Mouse (Mus musculus) kidney, postnatal 0 days (tissue): ENCODE measurements around the gene Zmat5. TPM values are rescaled to one million over a fixed set of nuclear protein-coding genes. Genes with fewer than 3 reads are reported as not detected.
A peak's percentile ranks its signal among the peaks of the same experiment; 100 is the strongest.

Experiments used
- ATAC-seq: fragments of 200-750 bp; cut with Nextera tagmentation; replicated peaks from 2 replicates; pipeline ENCODE4 v1.8.0; 2017; ENCODE audit warnings: low read depth, moderate number of reproducible peaks, moderate TSS enrichment, moderate library complexity; ENCODE audit not compliant: low FRiP score
- DNase-seq: peaks from one replicate; pipeline ENCODE4 v3.0.0-alpha.2; 2016; ENCODE audit warnings: low spot score
- H3K27ac ChIP-seq: fragments of 300-500 bp; sonication (generic); 2 replicates; pipeline ENCODE4 v1.5.1; 2014; ENCODE audit warnings: mild to moderate bottlenecking
- H3K27me3 ChIP-seq: fragments of 300-500 bp; sonication (generic); 2 replicates; pipeline ENCODE4 v1.6.1; 2014; ENCODE audit warnings: low read length, mixed read lengths; ENCODE audit not compliant: insufficient read depth
- H3K36me3 ChIP-seq: fragments of 300-500 bp; sonication (generic); 2 replicates; pipeline ENCODE4 v1.6.1; 2014; ENCODE audit warnings: low read length, mixed read lengths; ENCODE audit not compliant: insufficient read depth
- H3K4me1 ChIP-seq: fragments of 300-500 bp; sonication (generic); replicated peaks from 2 replicates; pipeline ENCODE4 v1.6.1; 2014; ENCODE audit warnings: antibody characterized with exemption, low read length, mixed read lengths; ENCODE audit not compliant: insufficient read depth
- H3K4me2 ChIP-seq: fragments of 300-500 bp; sonication (generic); 2 replicates; pipeline ENCODE4 v1.6.1; 2014; ENCODE audit warnings: mild to moderate bottlenecking, low read length, moderate library complexity, mixed read lengths
- H3K4me3 ChIP-seq: fragments of 300-500 bp; sonication (generic); replicated peaks from 2 replicates; pipeline ENCODE4 v1.5.1; 2014; ENCODE audit warnings: low read depth, low read length
- H3K9ac ChIP-seq: fragments of 300-500 bp; sonication (generic); 2 replicates; pipeline ENCODE4 v1.6.1; 2014; ENCODE audit warnings: low read depth, low read length
- H3K9me3 ChIP-seq: fragments of 300-500 bp; sonication (generic); replicated peaks from 2 replicates; pipeline ENCODE4 v1.6.1; 2016; ENCODE audit warnings: low read length, inconsistent platforms, mixed read lengths
- CTCF ChIP-seq: IDR thresholded peaks from 2 replicates; pipeline ENCODE4 v1.5.1; 2016; ENCODE audit warnings: antibody characterized with exemption, low read depth, mild to moderate bottlenecking, moderate library complexity
- WGBS: fragments of 180-500 bp; shearing (Covaris S2); extraction: QIAGEN DNeasy Blood & Tissue Kit; methylation state at CpG from one replicate; pipeline ENCODE4 v1.1.7; 2014; 5-methylcytosine and 5-hydroxymethylcytosine counted together
- polyA plus RNA-seq: library from polyadenylated mRNA; unstranded; fragments of >200 nt; fragmentation: Nextera tagmentation; extraction: Ambion mirVana; gene quantifications from 2 replicates; pipeline ENCODE4 v1.2.1, GENCODE M21; 2015

Gene Zmat5
- 76.3 and 81.7 TPM in 2 replicates for polyA plus RNA-seq

- H3K36me3 ChIP-seq = peaks cover 7% of the 10 kb centered on the region; the same call in 1 of the 2 replicates
- no peaks in the 10 kb centered on the region for H3K9me3 ChIP-seq
- WGBS = under 1% methylated on average over 47 of the region's 47 CpGs
- peak within 1 kb of the TSS; percentile 94 for H3K4me2 ChIP-seq
- no peak for TF ChIP-seq CTCF
- H3K27me3 ChIP-seq = no peaks in the 10 kb centered on the region
- peak within 1 kb of the TSS; percentile 85 for H3K27ac ChIP-seq
- DNase-seq (peak; percentile 98), ATAC-seq (peak; percentile 90)
- H3K4me3 ChIP-seq = peak within 1 kb of the TSS; percentile 82
- H3K9ac ChIP-seq = peak within 1 kb of the TSS; percentile 90
- H3K4me1 ChIP-seq = no peaks in the 10 kb centered on the region; the same call in none of the 2 replicates
Measured at GRCm38 (mm10) chr11:4704072-4704964, at the start of gene Zmat5, which contains the start of gene Uqcr10. Gene Zmat5 (plus strand): TSS chr11:4704678. Gene Uqcr10 (minus strand): TSS chr11:4704342.

- Histone ChIP-seq H3K9ac (no peak overlapping the region), H3K4me2 (no peak overlapping the region), H3K36me3 (peaks cover 12% of the 10 kb centered on the region; the same call in 1 of the 2 replicates), H3K4me1 (no peaks in the 10 kb centered on the region), H3K27ac (no peak overlapping the region), H3K9me3 (no peaks in the 10 kb centered on the region), H3K27me3 (no peaks in the 10 kb centered on the region), H3K4me3 (no peak overlapping the region)
- ATAC-seq (no peak), DNase-seq (no peak)
- TF ChIP-seq CTCF = no peak
- WGBS = 90% methylated on average over 1 of the region's 1 CpGs
Measured at GRCm38 (mm10) chr11:4659818-4660217, 44.7 kb upstream of the Zmat5 start.

GRCm38 (mm10) chr11:4660309-4661025 is 44.0 kb upstream of the Zmat5 start:
- Histone ChIP-seq H3K4me3 (no peak overlapping the region), H3K36me3 (peaks cover 12% of the 10 kb centered on the region; the same call in 1 of the 2 replicates), H3K27me3 (no peaks in the 10 kb centered on the region), H3K4me2 (no peak overlapping the region), H3K9ac (no peak overlapping the region), H3K4me1 (no peaks in the 10 kb centered on the region), H3K9me3 (no peaks in the 10 kb centered on the region), H3K27ac (no peak overlapping the region)
- 86% methylated on average over 7 of the region's 7 CpGs for WGBS
- DNase-seq = no peak
- no peak for ATAC-seq
- no peak for TF ChIP-seq CTCF

- H3K9me3 ChIP-seq = no peaks in the 10 kb centered on the region
- no peaks in the 10 kb centered on the region for H3K4me1 ChIP-seq
- H3K27ac ChIP-seq = no peak overlapping the region
- no peak for DNase-seq
- H3K4me3 ChIP-seq = no peak overlapping the region
- WGBS = 84% methylated on average over 4 of the region's 4 CpGs
- no peak for ATAC-seq
- H3K36me3 ChIP-seq = peaks cover 12% of the 10 kb centered on the region; the same call in 1 of the 2 replicates
- H3K27me3 ChIP-seq = no peaks in the 10 kb centered on the region
- no peak for TF ChIP-seq CTCF
- no peak overlapping the region for H3K9ac ChIP-seq
- H3K4me2 ChIP-seq = no peak overlapping the region
Measured at GRCm38 (mm10) chr11:4661324-4661723, 43.2 kb upstream of the Zmat5 start.

- WGBS = 84% methylated on average over 10 of the region's 10 CpGs
- no peak overlapping the region for H3K9ac ChIP-seq
- peaks cover 12% of the 10 kb centered on the region; the same call in 1 of the 2 replicates for H3K36me3 ChIP-seq
- H3K4me2 ChIP-seq = no peak overlapping the region
- no peak overlapping the region for H3K27ac ChIP-seq
- no peak for DNase-seq
- no peaks in the 10 kb centered on the region for H3K4me1 ChIP-seq
- no peak overlapping the region for H3K4me3 ChIP-seq
- no peak for TF ChIP-seq CTCF
- no peaks in the 10 kb centered on the region for H3K27me3 ChIP-seq
- ATAC-seq = no peak
- no peaks in the 10 kb centered on the region for H3K9me3 ChIP-seq
Measured at GRCm38 (mm10) chr11:4661871-4662495, 42.5 kb upstream of the Zmat5 start.

- Histone ChIP-seq H3K4me3 (no peak overlapping the region), H3K9ac (no peak overlapping the region), H3K36me3 (peaks cover 12% of the 10 kb centered on the region; the same call in 1 of the 2 replicates), H3K4me1 (no peaks in the 10 kb centered on the region), H3K9me3 (no peaks in the 10 kb centered on the region), H3K27me3 (no peaks in the 10 kb centered on the region), H3K4me2 (no peak overlapping the region), H3K27ac (no peak overlapping the region)
- no peak for TF ChIP-seq CTCF
- ATAC-seq (no peak), DNase-seq (no peak)
- whole genome bisulfite sequencing = 91% methylated on average over 11 of the region's 11 CpGs
Measured at GRCm38 (mm10) chr11:4662496-4662878, 42.0 kb upstream of the Zmat5 start.
